Mouse (Mus musculus) left cerebral cortex, postnatal 36 days (tissue): ENCODE data around the gene Msh3. TPM values are rescaled to one million over a fixed set of nuclear protein-coding genes. Genes with fewer than 3 reads are reported as not detected.
"Not testable (repeated sequence)": the region's sequence is repeated elsewhere in the genome, so short reads cannot be mapped to it uniquely, and the experiment has no call there.

ENCODE experiments used
- DNase-seq, 2 experiments: peaks; one replicate each; pipeline ENCODE4 v3.0.0; 2021 to 2022; ENCODE audit warnings: low spot score in 2 of 2, mixed read lengths in 1 of 2
- intact Hi-C: fragments of 180-260 bp; cut with DNase I; formaldehyde crosslinking; loops from one replicate; pipeline ENCODE4 v1.15.1; 2025
- total RNA-seq, 2 experiments: library from RNA; stranded (reverse); gene quantifications; 2 replicates each; pipeline ENCODE4 v1.2.3; 2021

Msh3 gene
- total RNA-seq, 2 experiments from 2014 or later = 19.0 to 25.1 TPM

DNA sequence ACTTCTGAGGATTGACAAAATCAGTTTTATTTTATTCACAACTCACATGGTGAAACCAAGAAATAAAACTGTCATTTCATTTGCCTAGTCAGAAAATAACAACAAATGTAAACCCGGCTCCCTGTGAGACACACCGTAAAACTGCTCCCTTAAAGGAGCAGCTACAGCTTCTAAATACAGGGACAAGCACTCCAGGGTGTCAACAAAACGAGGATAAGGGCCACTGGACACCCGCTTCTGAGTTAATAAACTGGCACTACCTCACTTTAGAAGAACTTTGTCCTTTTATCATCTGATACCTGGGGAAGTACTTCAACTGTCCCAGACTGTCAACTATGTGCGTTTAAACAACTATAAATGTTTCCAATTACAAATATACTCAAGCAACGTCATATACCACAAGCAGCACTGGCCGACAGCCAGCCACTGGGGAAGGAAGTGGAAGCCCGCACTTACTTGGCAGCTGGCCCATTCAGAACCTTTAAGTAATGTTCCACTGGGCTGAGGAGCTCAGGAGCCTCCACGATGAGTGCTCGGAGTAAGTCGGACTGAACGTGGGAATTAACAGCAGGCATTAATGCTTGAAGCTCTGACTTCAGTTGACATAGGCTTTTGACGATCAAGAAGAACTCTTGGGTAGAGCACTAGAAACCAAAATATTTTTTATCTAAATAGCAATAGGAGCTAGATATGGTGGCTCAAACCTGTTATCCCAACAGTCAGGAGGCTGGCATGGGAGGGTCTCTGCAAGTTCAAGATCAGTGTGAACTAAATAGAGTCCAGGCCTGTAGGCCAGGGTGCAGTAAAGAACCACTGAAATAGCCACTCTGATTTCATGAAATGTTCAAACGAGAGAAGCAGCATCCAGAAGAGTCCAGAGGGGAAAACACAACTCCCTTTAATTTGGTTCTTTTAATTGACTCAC, 80.3 kb downstream of the Msh3 start:
- intact Hi-C loops = no loop called here
- peak; percentile 34 to 54 for DNase-seq

DNA sequence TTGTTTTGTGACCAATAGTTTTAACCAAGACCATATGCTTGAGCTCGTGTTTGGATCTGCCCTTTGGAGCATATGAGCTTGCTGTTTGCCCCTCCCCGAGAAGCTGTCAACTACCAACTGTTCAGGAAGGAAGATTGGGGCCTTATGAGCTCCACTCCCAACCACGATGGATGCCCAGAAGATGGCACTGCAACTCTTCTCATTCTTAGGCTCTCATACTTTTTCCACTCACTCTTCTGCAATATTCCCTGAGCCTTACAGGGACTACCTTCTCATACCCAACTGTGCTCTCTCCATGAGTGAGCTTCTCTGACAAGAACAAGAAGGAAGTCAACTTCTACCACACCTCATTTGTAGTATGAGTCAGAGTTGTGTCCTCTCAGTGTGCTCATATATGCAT, 87.7 kb downstream of the Msh3 start:
- intact Hi-C loops = no loop called here
- no peak for DNase-seq

DNA sequence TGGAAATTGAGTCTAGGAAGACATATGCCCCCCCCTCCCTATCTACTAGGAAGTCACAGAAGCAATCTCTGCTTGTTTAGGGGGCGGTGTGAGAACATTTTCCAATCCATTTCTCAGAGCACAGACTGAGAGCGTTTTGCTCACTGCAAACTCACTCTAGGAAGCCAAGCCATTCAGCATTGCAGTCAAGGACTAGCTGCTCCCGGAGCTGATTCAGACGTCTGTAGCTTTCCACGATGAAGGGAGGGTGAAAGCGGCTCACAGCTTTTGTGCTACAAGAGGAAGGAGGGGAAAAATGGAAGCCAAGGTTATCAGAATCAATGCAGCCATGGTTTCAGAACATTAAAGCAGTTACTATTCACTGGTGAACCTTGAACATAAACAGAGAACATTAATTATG, 91.2 kb downstream of the Msh3 start:
- intact Hi-C loops = no loop called here
- no peak for DNase-seq

DNA sequence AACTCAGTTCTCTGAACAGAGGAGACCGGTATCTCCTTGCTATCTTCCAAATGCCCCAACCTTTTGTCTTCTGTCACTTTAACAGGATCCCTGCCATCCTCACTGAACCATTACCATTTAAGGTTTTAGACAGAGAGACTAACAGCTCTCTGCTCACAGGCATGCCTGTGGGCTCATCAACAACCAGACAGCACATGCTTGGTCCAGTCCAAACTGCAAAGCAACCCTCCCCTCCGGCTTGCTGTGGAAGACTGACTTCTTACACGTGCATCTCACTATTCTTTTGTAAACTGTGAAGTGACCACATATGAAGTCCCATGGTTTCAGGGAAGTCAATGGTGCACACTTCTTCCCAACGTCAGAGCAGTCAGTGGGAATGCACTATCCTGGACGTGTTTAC, 93.5 kb downstream of the Msh3 start:
- intact Hi-C loops = no loop called here
- no peak for DNase-seq

DNA sequence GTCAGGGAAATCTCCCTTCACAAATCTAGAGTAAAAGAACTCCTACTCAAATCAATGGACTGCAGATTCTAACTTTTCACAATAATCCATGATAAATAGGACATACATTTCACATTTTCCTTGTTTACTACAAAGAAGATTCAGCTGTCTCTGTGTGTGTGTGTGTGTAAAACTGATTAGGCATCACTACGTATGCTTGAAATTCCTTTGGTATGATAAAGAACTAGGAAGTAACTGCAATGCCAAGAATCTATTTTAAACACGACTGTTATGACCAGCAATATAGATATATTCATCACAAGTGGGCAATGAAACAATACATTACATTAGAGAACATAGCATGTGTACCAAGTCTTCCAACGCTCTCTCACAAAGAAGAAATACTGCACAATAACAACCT, 99.3 kb downstream of the Msh3 start:
- DNase-seq = no peak

DNA sequence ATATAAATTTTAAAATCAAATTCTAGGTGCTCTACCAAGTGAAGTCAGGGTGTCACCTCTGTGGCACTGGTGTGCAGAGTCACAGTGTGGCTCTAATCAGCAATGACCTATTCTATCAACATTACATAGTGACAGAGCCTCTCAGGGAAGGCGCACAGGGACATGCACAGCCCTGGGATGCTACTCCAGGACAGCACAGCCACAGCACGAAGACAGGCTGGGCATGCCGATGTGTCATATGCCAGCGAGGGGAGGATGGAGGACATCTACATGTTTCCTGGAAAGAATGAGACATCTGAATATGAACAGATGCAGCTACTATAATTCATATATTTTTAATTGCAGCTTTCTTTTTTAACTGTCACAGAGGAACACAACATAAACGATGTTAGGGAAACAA, 101.0 kb downstream of the Msh3 start:
- intact Hi-C loops = no loop called here
- no peak for DNase-seq

More for the DNA sequence above, 99.3 kb downstream of the Msh3 start:
- intact Hi-C loops = no loop called here

DNA sequence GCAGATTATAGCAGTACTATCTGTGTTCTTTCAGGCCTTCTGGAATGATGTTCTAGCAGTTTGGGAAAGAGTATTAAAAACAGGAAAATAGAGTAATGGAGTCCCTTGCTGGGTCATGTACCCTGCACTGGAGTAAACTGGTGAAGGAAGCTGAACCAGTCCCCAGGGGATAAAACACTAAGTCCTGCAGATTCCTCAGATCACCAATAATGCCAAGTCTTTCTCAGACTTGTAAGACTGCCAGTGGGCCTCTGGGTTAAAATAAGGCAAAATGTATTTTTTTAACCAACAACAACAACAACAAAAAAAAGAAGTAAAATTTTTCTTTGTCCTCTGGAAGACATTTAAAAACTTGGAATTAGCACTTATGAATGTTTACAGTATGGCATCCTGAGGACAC, 102.5 kb downstream of the Msh3 start:
- intact Hi-C loops = no loop called here
- DNase-seq = no peak

DNA sequence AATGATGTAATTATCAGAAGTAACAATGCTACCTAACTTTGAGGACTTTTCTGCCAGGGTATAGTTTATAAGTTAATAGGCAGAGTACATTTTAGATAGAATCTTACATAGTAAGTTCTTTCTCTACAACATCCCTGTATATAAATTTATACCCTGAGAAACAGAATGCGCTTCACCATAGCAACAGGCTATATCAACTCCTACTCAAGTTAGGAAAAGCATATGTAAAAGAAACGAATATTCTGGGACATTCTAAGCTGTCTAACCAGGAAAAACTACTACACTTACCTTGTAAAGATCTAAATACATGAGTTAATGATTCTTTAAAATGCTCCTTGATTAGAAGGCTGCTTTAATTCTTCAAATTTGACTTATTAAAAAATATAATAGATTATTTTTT, 107.2 kb downstream of the Msh3 start:
- DNase-seq = no peak
- intact Hi-C loops = no loop called here

DNA sequence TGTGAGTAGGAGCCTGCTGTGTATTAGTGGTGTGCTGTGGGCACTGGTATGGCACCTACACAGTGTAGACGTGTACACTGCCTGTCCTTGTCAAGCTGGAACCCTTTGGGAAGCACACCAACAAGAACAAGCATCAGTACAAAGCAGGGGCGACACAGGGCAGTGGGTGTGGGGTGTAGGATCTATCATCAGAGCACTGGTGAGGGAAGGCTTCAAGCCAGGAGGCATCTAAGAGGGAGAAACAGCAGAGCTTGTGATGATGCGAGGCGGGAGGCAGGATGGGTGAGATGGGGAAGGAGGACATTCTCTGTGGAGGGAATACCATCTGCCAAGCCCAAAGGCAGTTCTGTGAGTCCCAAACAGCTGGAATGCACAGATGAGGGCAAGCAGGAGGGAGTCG, 107.8 kb downstream of the Msh3 start:
- DNase-seq = peak; percentile 47 to 59
- intact Hi-C loops = no loop called here

DNA sequence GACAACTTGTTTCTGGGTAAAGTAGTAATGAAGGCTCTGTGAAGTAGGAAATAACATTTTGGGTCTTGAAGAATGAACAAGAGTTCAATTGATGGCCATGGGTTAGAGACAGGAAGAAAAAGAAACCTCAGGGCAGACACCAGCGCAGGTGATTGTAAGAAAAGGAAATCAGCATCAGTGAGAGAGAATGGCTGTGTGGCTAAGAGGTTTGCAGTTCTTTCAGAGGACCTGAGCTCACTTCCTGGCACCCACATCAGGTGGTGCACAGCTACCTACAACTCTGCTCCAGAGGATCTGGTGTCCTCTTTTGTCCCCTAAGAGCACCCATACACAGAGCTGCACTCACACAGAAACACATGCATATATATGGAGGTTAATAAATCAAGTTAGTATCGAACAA, 110.1 kb downstream of the Msh3 start:
- intact Hi-C loops = no loop called here
- DNase-seq = no peak

DNA sequence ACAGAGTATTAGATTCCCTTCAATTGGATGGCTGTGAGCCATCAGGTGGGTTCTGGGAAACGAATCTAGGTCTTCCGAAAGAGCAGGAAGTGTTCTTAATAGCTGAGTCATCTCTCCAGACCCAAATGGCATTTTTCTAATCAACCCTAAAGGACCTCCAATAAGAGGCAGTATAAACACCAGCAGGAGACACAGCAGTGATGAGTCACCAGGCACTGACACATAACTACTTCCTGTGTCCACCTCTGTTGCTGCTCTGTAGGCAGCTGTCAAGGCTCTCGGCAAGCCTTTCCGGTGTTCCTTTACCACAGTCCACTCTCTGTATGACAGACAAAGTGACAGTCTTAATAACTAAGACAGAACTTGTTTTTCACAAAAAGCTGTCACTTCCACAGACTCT, 113.4 kb downstream of the Msh3 start:
- intact Hi-C loops = no loop called here
- DNase-seq = no peak

DNA sequence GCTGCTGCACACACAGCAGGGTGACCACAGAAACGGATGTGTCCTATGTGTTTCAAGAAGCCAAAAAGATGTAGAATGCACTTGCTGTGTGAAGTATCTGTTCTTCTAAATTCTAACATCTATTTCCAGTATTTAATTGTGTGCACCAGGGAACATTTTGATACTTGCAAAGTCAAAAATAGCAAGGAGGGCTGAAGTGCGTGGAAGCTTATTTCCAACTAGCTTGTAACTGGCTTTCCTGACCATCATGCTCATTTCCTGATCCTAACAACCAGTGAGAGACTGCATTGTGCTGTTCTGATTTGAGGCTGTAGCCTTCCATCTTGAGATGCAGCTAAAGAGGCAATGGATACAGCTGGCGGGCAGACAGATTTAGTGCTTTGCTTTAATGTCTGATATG, 116.9 kb downstream of the Msh3 start:
- DNase-seq = peak in 1 of 2 experiments; percentile 19
- intact Hi-C loops = no loop called here

DNA sequence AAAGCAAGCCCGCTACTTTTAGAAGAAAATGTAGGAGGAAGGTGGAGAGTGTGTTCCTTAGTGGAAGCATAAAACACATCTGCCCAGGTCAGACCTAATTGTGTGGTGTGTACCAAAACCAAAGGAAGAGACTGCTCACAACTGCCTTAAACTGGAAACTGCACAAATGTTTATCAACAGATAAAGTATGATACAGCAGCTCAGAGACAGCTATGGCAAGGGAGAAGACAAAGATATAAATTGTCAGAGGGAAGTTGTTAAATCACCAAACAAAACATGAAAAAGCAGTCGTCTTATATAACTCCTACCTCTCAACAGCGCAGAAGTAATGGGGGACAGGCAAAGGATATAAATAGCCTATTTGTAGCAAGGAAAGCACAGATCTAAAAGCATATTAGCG, 117.8 kb downstream of the Msh3 start:
- peak in 1 of 2 experiments; percentile 18 for DNase-seq
- intact Hi-C loops = no loop called here

DNA sequence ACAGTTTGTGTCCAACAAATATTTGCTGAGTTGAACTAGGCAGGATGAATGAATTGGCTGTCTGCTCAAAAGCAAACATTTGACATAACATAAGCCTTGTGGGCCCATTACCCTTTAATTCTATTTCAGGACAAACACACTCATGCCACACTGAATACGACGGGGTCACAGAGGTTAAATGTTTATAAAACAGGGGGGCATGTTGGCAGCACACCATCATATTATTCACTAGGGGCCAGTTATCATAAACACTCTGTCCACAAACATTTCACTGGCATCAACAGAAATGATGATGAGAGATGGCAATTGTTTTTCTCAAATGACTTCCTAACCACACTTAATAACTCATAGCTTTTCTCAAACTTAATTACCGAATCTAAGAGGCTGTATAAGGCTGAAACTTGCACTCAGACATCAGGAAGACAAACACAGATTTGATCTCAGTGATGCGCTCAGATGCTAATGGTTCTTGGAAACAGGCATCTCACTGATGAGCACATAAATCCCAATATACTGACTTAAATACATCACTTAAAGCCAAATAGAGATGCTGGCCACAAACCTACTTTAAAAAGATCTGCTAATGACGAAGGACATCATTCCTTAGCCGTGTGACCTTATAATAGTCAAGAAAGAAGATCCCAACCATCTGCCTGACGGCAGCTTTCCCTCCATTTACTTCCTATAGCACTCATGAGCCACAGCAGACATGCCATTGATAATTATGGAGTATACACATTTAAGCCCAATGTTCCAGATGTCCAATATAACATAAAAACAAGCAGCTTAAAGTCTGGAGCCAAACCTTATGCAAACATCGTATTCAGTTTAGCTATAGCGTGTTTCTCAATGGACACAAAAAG, 122.5 kb downstream of the Msh3 start:
- intact Hi-C loops = no loop called here

DNA sequence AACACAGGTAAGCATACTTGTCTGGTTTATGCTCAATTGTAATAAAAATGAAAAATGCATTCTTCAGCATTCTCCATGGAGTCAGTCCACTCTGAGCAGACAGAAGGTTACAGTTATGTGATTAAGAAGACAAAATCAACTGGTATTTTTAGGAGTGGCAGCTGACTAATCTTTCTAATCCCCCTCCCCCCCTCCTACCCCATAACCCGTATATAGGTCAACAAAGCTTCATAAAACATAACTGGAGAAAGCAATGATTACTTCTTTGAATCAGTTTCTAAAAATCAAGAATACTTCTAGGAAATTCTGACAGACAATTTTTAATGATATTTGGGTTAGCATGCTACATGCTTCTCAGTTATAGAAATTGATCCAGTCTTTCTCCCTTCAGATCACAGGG, 126.8 kb downstream of the Msh3 start:
- intact Hi-C loops = no loop called here
- DNase-seq = no peak

More for the DNA sequence above, 122.5 kb downstream of the Msh3 start:
- DNase-seq = no peak

DNA sequence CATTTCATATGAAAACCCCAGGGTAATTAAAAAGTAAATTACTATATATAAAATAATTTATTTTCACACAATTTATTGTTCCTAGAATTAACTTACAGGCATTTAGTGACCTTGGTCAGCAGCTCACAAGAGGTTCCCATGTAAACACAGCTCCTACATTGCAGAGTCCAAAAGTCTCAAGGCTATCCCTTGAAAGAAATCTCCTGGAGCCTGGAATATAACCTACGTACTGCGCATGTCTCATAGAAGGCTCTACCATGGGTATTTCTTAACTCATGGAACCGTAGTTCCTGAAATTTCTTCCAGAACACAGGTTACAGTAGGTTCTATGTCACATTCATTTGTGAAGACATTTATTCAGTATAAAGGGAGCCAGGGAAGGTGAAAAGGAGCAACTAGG, 131.2 kb downstream of the Msh3 start:
- intact Hi-C loops = no loop called here
- DNase-seq = no peak

DNA sequence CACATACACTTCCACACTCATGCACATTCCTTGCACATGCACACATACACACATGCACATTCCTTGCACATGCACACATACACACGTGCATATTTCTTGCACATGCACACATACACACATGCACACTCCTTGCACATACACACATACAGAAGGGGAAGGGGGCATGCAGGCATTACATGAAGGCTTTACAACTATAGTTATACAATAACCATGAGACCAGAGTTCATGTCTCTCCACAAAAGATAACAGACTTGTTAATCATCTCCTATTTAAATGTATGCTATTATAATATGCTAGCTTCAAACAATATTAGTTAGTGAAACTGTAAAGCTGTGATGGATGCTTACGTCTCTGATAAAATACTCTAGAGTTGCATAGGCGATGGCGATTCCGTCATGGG, 132.0 kb downstream of the Msh3 start:
- intact Hi-C loops = no loop called here
- no peak for DNase-seq

DNA sequence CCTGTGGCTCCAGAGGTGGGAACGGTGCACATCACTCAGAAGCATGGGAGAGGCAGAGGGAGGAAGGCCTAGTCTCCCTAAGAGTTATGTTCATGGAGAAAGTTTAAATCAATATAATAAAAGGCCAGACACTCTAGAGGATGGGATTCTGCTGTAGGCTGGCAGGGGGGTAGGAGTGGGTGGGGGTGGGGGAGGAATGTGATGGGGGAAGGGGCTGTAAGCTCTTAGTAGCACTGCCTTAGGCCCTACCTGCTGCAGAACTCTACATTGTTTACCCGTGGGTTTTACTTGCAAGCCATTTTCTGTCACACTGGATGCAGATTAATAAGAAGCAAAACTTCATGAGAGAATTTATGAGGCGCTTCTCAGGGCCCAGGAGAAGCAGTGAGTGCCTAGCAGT, 135.0 kb downstream of the Msh3 start:
- no peak for DNase-seq
- intact Hi-C loops = no loop called here

DNA sequence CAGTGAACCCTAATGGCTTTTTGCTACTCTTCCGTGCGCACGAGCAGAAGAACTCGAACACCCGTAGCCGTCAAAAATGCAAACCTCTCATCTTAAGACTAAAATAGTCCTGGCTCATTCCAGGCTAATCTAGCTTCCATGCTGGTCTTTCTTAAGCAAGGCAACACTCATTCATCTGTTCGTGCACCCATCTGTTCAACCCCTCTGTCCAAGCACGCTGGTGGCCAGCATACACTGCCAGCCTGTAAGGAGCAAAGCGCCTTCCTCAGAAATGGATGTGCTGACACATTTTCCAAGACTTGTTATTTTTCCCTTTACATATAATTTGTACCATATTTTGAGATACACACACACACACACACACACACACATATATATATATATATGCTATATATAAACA, 137.6 kb downstream of the Msh3 start:
- peak in 1 of 2 experiments; percentile 32 for DNase-seq
- intact Hi-C loops = no loop called here

DNA sequence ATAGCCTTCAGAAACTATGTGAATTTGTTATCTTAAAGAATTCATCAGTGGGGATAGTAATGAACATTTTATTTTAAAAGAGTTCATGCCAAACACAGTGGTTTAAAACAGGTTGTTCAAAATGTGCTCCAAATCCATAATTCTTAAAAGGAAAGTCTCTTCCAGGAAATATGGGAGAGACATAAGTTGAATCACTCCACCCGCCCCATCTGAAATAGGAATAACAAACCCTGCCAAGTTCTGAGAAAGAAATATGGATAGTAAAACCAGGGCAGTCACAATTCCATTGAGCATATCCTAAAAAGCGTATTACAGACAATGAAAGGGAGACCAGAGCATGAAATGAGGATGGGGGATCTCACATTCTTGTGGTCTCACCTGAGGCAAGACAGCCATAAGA, 157.9 kb downstream of the Msh3 start:
- DNase-seq = no peak
- intact Hi-C loops = no loop called here

DNA sequence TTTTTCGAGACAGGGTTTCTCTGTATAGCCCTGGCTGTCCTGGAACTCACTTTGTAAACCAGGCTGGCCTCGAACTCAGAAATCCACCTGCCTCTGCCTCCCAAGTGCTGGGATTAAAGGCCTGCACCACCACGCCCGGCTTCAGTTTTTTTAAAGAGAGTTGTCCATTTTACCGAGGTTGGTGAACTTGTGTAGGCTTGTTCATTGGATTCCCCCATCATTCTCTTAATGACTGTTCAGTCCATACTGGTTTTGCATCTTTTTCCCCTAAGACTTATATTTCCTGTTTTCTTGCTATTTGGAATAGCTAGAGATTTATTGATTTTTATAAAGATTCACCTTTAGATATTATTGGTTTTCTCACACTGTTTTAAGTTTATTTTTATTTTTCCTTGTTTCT, 161.0 kb downstream of the Msh3 start:
- intact Hi-C loops = not testable (repeated sequence)

More for the DNA sequence above, 161.0 kb downstream of the Msh3 start:
- not testable (repeated sequence) for DNase-seq
